In genomic region chr7:19754065-19754464, GRCm38 (mm10) we compare ENCODE assay signal across 1 mouse cellular context.
TF ChIP-seq lines count a peak whose summit lies in the region.

No protein-coding gene starts in this region.

TF ChIP-seq in ES-E14, 5 proteins besides CTCF, POLR2A, EP300 and RAD21:
- TF ChIP-seq HCFC1 (IDR thresholded peaks at IDR 0.05; ENCODE audit: borderline replicate concordance, insufficient read depth, low read length) = no peak
- no peak for TF ChIP-seq ZNF384 (IDR thresholded peaks at IDR 0.05; ENCODE audit: low read depth, low read length)
- no peak for TF ChIP-seq MAFK (IDR thresholded peaks at IDR 0.05; ENCODE audit: insufficient read depth, low read depth, low read length)
- TF ChIP-seq CHD2 (IDR thresholded peaks at IDR 0.05; ENCODE audit: low read depth, low read length) = no peak
- TF ChIP-seq ZC3H11A (IDR thresholded peaks at IDR 0.05; ENCODE audit: borderline replicate concordance, low read depth, low read length) = no peak
